Mouse (Mus musculus) cerebellum, postnatal 14 days (tissue): Measurements from ENCODE around the gene Tgfbr2.

Experiments
- DNase-seq, 2 experiments: peaks; one replicate each; pipeline ENCODE4 v3.0.0; 2021; ENCODE audit warnings: mixed read lengths in 2 of 2

Tgfbr2 gene

GRCm38 (mm10) chr9:116150725-116151396 lies 24.3 kb downstream of the Tgfbr2 start:
- DNase-seq, result no peak

GRCm38 (mm10) chr9:116148809-116149208 lies 26.4 kb downstream of the Tgfbr2 start:
- no peak for DNase-seq

DNA sequence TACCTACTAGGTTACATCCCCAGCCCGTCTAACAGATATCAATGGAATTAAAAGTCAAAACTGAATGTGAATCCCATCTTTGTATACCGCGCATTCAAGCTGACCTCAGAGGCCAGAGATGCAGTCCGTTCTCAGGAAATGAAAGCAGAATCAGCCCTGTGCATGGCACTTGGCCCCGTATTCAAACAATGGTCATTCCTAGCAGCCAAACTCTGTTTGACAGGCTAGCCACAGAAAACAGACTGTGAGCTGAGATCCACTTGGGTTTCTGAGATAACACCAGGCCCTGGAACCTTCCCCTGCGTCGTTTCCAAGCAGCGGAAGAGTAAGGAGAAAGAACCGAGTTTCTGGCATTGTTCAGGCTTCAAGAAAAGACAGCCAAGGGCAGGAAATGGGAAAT lies 28.9 kb downstream of the Tgfbr2 start:
- DNase-seq, result no peak

- DNase-seq, result no peak
Measured at GRCm38 (mm10) chr9:116145231-116145641, 29.9 kb downstream of the Tgfbr2 start.

DNA sequence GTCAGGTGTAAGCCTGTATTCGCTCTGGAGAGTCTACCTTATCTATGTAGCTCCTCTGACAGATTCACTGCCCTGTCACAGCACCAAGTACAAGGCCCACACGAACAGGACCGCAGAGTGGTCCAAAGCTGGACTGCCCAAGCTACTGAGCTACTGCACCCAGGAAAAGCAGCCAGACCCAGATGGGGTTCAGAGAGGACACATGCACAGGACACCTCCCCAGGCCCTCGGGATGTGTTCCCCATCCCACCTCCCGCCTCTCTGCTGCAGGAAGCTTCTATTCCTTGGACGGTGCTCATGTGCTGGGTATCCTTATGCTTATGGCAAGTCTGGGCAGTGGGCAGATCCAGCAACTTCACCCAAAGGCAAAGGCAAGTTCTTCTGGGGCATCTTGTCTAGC lies 34.7 kb downstream of the Tgfbr2 start:
- DNase-seq, result no peak

DNA sequence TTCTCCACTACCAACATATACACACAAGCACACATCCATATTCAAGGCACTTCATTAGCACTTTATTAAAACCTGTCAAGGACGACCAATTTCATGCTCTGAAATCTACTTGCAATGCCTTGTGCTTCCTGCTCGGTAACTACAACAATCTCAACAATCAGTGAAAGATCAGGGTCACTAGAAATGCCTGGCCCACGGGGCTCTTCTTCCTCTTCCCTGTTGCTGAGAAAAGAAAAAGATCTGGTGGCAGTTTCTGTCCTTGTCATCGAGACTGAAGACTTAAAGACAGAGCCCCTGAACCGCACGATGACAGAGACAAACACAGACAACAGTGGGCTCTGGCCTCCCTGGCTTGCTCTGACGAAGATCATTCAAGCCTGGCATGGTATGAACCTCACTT lies 35.6 kb downstream of the Tgfbr2 start:
- DNase-seq, result no peak

DNA sequence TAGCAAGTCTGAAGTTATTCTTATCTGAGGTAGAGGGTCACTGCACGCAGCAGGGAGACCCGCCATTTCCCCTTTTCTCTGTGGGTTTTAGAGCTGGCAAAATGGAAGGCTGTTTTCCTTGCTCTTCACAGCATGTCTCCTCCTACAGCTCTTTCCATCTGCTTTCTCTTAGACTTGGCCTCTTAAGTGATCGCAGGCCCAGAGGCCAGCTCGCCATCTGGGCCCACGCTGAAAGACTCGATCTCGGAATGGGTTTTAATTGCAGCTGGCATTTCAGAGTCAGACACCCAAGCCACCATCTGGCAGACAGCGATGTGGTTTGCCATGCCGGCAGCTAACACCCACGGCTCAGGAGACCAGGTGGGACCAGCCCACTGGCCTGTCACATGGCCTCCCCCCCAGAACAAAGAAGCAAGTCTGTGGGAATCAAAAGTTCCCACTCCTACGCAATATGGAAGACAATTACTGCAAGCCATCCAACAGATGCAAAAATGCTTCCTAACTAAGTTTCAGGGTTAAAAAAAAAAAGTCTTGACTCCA lies 36.5 kb downstream of the Tgfbr2 start:
- DNase-seq, result peak; percentile 53 to 58

- no peak for DNase-seq
Measured at GRCm38 (mm10) chr9:116137645-116138044, 37.5 kb downstream of the Tgfbr2 start.

DNA sequence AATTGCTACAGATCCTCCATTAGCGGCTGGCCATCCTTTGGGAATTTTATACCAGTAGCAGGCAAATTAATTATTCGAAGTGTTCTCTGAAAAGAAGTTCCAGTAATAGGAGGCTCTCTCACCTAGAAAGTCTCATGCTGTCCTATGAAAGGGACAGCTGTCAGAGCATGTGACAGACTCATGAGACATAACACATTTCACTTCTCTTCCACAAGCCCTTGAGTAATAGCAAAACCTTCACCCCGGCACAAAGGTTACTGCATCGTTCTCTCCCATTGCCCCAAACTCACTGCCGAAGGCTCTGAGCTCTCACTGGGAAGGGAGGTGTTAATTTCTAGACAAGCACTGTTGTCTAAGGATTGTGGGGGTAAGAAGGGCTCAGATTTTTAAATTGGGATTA lies 38.3 kb downstream of the Tgfbr2 start:
- no peak for DNase-seq

DNA sequence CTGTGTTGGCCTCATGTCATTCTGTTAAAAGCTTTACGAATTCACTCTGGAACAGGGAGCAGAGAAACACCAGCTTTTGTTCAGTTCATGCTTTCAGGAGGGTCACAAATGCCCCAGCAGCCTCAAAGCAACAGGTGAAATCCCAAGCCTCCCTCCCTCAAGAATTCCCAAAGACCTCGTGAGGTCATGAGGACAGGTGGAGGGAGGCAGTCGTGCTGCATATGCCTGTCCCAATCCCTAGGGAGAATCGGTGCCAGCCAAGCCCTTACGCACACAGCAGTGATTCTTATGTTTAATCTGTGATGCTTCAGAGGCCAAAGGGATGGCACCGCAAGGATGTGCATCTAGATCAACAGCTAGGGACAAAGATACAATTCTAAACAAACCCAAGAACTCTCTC lies 39.0 kb downstream of the Tgfbr2 start:
- peak in 1 of 2 experiments; percentile 16 for DNase-seq

DNA sequence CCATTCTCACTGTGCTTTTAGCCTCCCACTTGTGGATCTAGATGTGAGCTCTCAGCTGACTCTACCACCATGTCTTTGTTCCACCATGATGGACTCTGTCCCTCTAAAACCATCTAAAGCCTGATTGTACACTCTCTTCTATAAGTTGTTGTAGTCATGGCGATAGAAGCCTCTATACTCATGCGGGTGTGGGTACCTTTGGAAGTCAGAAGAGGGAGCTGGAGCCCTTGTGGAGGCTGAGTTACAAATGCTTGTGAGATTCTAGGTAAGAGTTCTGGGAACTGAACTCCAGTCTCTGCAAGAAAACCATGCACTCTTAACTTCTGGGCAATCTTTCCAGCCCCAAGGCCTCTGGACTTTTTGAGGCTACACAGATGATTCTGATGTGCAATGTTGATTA lies 40.7 kb downstream of the Tgfbr2 start:
- DNase-seq, result no peak

GRCm38 (mm10) chr9:116133312-116133980 lies 41.7 kb downstream of the Tgfbr2 start:
- no peak for DNase-seq

- no peak for DNase-seq
Measured at GRCm38 (mm10) chr9:116128886-116129285, 46.3 kb downstream of the Tgfbr2 start.

- no peak for DNase-seq
Measured at GRCm38 (mm10) chr9:116128311-116128710, 46.8 kb downstream of the Tgfbr2 start.

- DNase-seq, result no peak
Measured at GRCm38 (mm10) chr9:116126494-116126893, 48.7 kb downstream of the Tgfbr2 start.

DNA sequence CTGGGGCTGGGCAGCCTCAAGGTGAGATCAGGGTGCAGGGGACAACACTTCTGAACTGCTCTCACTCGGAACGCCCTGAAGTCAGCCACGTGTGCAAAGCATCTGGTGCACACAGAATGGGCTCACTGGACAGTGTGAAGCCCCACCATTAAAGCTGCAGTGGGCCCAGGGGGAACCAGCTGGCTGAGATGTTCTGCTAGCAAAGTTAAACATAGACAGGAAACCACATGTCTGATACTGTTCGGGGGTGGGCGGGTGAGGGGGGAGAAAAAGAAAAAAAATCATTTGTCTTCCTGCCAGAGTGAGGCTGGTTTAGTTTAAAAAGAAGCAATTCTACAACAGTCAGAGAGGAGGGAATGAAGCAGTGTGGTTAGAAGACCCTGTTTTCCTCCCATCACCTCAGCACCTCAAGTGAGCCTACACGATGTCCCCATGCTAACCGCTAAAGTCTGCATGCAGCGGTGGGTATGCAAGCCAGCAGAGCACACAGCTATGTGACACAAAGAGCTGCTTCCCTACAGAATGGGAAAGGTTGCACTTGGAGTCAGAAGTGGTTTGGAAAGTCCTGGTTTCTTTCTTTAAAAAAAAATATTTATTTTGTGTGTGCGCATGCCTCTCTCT lies 52.1 kb downstream of the Tgfbr2 start:
- no peak for DNase-seq

GRCm38 (mm10) chr9:116122544-116122943 lies 52.6 kb downstream of the Tgfbr2 start:
- DNase-seq, result no peak

DNA sequence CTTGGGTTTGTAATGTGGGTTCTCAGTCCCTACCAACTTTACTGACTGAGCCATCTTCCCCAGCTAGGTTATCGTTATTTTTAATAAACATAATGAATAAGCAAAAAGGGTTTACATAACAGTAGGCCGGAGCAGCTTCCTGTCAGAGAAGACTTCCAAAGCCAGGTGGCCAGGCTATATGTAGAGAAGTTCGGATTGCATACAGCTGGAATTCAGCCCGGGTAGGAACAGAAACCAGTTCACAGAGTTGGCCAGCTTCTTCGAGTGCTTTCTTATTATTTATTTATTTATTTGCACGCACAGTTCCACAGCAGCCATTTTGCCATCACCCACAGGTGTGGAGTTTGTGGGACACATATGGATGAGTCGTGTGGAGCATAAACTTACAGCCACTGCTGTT lies 53.7 kb downstream of the Tgfbr2 start:
- DNase-seq, result no peak

DNA sequence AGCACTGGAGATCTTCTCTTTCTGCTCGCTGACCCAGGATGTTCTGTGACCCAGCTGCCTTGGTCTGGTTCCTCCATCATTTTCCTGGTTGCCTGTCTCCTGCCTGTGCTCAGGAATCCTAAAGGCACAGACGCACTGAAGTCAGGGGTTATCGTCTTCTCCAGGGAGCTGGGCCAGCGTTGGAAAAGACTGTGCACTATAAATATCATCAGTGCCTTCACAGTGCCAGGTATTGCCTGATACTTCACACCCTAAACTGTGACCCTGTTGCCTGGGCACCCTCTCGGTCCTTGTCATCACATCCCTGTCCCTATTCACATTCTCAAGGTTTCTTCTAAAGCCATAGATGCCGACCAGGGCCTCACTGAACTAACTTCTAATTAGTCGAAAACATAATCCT lies 55.2 kb downstream of the Tgfbr2 start:
- DNase-seq, result no peak

DNA sequence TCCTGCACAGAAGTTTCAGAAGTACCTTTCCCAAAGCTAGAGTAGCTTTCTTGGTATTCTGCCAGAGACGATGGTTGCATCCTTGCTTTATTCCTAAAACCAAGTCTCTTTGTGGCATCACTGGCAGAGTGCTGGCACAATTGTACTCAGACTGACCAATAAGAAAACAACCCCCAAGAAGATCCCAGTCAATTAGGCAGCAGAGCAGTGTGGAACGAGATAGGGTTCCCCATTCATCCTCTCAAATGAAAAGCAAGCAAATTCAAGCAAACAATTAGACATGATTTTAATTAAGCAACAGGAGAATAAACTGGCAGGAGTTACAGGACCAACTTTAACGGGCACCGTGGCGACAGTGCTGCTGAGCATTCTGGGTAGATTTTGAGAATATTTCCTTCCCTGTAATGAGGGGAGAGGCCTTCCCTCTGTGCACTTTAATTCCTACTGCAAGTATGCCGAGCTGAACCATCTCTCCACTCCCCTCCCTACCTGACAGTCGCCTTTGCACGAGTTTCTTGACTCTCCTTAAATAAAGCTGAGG lies 56.8 kb downstream of the Tgfbr2 start:
- no peak for DNase-seq

DNA sequence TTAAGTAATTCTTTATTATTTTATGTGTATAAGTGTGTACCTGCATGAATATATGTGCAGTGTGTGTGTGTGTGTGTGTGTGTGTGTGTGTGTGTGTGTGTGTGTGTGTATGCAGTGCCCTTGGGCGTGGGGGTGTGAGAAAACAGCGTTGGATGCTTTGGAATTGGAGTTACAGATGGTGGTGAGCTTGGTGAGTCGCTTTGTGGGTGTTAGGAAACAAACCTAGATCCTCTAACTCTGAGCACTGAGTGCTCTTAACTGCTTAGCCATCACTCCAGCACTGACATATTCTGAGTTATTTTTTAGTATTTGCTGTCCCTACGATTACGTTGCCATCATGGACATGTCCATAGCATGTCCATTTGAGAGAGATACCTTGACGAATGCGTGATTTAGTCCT lies 59.3 kb downstream of the Tgfbr2 start:
- no peak for DNase-seq

GRCm38 (mm10) chr9:116114339-116114738 lies 60.8 kb downstream of the Tgfbr2 start:
- no peak for DNase-seq

GRCm38 (mm10) chr9:116111149-116111970 lies 63.8 kb downstream of the Tgfbr2 start:
- no peak for DNase-seq
